Mouse (Mus musculus) limb, embryonic 13.5 days (tissue): ENCODE results near the gene Add2. TPM values are rescaled to one million over a fixed set of nuclear protein-coding genes. Genes with fewer than 3 reads are reported as not detected.

ENCODE experiments used
- ATAC-seq: fragments of 200-750 bp; cut with Nextera tagmentation; 2 replicates; pipeline ENCODE4 v1.8.0; 2017; ENCODE audit warnings: low read depth, moderate number of reproducible peaks, moderate TSS enrichment; ENCODE audit not compliant: low FRiP score
- H3K27ac ChIP-seq: fragments of 300-500 bp; sonication (generic); 2 replicates; pipeline ENCODE4 v1.5.1; 2015; ENCODE audit warnings: inconsistent platforms, mild to moderate bottlenecking, moderate library complexity
- H3K27me3 ChIP-seq: fragments of 300-500 bp; sonication (generic); 2 replicates; pipeline ENCODE4 v1.6.1; 2015; ENCODE audit warnings: mild to moderate bottlenecking, inconsistent platforms
- H3K36me3 ChIP-seq: fragments of 300-500 bp; sonication (generic); 2 replicates; pipeline ENCODE4 v1.6.1; 2015; ENCODE audit warnings: inconsistent platforms, mild to moderate bottlenecking, moderate library complexity
- H3K4me1 ChIP-seq: fragments of 300-500 bp; sonication (generic); 2 replicates; pipeline ENCODE4 v1.6.1; 2015; ENCODE audit warnings: inconsistent platforms
- H3K4me2 ChIP-seq: fragments of 300-500 bp; sonication (generic); replicated peaks from 2 replicates; pipeline ENCODE4 v1.6.1; 2015; ENCODE audit warnings: inconsistent platforms, mild to moderate bottlenecking, moderate library complexity
- H3K4me3 ChIP-seq: fragments of 300-500 bp; sonication (generic); 2 replicates; pipeline ENCODE4 v1.5.1; 2015; ENCODE audit warnings: moderate library complexity, mild to moderate bottlenecking, inconsistent platforms
- H3K9ac ChIP-seq: fragments of 300-500 bp; sonication (generic); 2 replicates; pipeline ENCODE4 v1.6.1; 2015; ENCODE audit warnings: mild to moderate bottlenecking, inconsistent platforms
- H3K9me3 ChIP-seq: fragments of 300-500 bp; sonication (generic); 2 replicates; pipeline ENCODE4 v1.6.1; 2016; ENCODE audit warnings: inconsistent platforms
- WGBS: fragments of 180-500 bp; shearing (Covaris S2); methylation state at CpG from one replicate; pipeline ENCODE4 v1.1.7; 2015; 5-methylcytosine and 5-hydroxymethylcytosine counted together
- polyA plus RNA-seq: library from polyadenylated mRNA; unstranded; fragments of >200 nt; fragmentation: Nextera tagmentation; extraction: Ambion mirVana; gene quantifications from 2 replicates; pipeline ENCODE4 v1.2.1, GENCODE M21; 2015

Gene Add2
- polyA plus RNA-seq, 1 experiment from 2014 or later, result 4.1 TPM

DNA sequence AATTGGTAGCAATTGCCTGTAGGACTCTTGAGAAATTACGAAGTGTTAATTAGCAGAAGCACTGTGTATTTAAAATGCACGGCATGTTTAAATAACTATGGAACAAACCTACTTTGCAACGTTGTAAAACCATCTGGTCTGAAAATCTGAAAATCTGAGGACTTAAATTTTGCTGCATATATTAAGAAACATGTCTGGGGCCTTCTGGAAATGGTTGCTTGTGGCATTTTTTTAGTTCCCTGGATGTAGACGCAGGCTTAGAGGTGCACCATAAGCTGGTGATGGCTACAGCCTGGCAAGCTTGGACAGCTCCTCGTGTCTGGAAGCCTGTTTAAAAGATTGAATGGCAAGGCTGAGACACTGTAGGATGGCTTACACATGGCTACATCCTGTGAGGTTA lies 40.5 kb downstream of the Add2 start:
- Histone ChIP-seq H3K9ac (no peak overlapping the region), H3K9me3 (no peaks in the 10 kb centered on the region), H3K4me2 (no peak overlapping the region), H3K27ac (no peak overlapping the region), H3K27me3 (no peaks in the 10 kb centered on the region), H3K4me3 (no peak overlapping the region), H3K4me1 (no peaks in the 10 kb centered on the region), H3K36me3 (no peaks in the 10 kb centered on the region)
- WGBS, result 59% methylated on average over 5 of the region's 5 CpGs
- no peak for ATAC-seq

DNA sequence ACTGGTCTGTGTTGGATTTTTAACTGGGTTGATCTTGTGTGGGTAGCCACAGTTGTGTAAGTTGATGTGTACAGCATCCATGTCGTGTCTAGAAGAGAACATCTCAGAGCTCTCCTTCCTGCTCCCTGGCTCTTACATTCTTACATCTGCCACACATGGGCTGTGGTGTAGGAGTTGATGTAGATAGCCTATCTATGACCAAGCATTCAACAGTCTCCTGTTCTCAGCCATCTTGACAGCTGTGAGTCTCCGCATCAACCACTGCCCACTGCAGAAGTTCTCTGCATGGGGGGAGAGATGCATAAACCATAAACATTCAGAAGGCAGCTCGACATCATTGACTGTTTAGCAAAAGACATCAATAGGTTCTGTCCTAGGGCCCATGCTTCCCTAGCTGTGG lies 41.4 kb downstream of the Add2 start:
- Histone ChIP-seq H3K9ac (no peak overlapping the region), H3K4me1 (no peaks in the 10 kb centered on the region), H3K27ac (no peak overlapping the region), H3K27me3 (no peaks in the 10 kb centered on the region), H3K36me3 (no peaks in the 10 kb centered on the region), H3K4me2 (no peak overlapping the region), H3K4me3 (no peak overlapping the region), H3K9me3 (no peaks in the 10 kb centered on the region)
- WGBS, result 86% methylated on average over 3 of the region's 3 CpGs
- no peak for ATAC-seq

DNA sequence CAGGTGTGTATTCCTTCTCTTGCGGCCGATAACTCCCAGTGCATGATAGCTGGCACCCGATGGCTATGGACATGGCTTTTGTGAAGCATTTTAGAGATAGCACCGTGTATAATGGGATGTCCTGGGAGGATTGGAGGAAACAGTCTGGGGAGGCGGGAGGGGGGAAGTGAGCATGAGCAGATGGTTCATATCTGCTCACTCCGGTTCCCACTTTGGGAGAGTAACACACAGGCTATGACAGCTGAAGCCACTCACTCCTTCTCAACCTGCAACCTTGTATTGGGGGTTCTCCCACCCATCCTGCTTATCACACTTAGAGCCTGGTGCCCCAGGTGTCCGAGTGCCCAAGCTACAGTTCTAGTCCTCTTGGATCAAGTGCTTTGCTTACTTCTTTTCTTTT lies 41.8 kb downstream of the Add2 start:
- H3K27me3 ChIP-seq, result no peaks in the 10 kb centered on the region
- no peaks in the 10 kb centered on the region for H3K4me1 ChIP-seq
- H3K4me2 ChIP-seq, result no peak overlapping the region
- H3K9me3 ChIP-seq, result no peaks in the 10 kb centered on the region
- no peak overlapping the region for H3K4me3 ChIP-seq
- no peak for ATAC-seq
- no peak overlapping the region for H3K9ac ChIP-seq
- 85% methylated on average over 7 of the region's 7 CpGs for WGBS
- no peak overlapping the region for H3K27ac ChIP-seq
- H3K36me3 ChIP-seq, result no peaks in the 10 kb centered on the region

DNA sequence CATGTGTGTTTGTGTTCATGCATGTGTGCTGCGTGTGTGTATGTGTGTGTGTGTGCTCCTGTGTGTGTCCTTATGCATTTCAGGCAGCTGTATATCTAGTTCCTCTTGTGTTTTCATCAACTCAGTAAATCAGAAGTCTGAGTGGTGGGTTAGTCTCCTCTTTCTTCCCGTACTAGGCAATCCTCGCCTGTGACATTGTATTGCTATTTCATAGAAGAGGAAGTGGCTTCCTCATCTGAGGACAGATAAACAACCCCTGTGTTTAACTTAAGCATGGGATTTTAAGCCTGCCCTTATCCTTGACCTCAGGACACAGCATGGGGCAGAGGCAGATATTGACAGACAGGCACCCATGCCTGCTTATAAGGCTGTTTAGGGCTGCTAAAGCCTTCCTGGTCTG lies 45.4 kb downstream of the Add2 start:
- H3K9me3 ChIP-seq, result no peaks in the 10 kb centered on the region
- no peak overlapping the region for H3K4me2 ChIP-seq
- 83% methylated on average over 3 of the region's 3 CpGs for WGBS
- H3K27ac ChIP-seq, result no peak overlapping the region
- no peaks in the 10 kb centered on the region for H3K4me1 ChIP-seq
- no peak overlapping the region for H3K4me3 ChIP-seq
- H3K36me3 ChIP-seq, result no peaks in the 10 kb centered on the region
- ATAC-seq, result no peak
- H3K9ac ChIP-seq, result no peak overlapping the region
- no peaks in the 10 kb centered on the region for H3K27me3 ChIP-seq

DNA sequence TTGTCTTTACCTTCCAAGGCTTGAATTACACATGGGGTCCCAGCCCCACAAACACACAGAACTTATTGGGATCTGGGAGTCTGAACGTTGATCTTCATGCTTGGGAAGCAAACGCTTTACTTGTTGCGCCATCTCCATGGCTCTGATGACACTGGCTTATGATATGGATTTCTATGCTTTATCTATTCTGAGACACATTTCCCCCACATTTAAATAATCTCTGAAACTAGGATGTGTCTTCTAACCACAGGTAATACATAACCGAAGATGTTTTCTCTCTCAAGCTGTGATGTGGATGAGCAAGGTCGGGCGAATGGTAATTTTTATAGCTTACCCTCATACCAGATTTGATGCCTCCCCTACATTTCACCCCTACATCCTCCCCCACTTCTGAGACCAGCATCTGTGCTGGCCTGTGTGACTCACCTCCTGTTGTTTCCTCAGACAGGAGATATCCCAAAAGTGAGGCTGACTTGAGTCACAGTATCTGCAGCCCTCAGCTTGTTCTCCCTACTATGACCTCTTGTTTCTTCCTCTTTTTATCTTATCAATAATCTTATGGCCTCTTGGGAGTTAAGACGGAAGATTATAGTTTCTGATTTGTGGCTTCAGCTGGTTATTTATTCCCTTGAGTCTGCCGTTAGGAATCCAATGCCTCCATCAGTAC lies 46.2 kb downstream of the Add2 start:
- no peak for ATAC-seq
- Histone ChIP-seq H3K36me3 (no peaks in the 10 kb centered on the region), H3K4me1 (no peaks in the 10 kb centered on the region), H3K9me3 (no peaks in the 10 kb centered on the region), H3K4me2 (no peak overlapping the region), H3K9ac (no peak overlapping the region), H3K27me3 (no peaks in the 10 kb centered on the region), H3K4me3 (no peak overlapping the region), H3K27ac (no peak overlapping the region)
- WGBS, result 83% methylated on average over 8 of the region's 8 CpGs

DNA sequence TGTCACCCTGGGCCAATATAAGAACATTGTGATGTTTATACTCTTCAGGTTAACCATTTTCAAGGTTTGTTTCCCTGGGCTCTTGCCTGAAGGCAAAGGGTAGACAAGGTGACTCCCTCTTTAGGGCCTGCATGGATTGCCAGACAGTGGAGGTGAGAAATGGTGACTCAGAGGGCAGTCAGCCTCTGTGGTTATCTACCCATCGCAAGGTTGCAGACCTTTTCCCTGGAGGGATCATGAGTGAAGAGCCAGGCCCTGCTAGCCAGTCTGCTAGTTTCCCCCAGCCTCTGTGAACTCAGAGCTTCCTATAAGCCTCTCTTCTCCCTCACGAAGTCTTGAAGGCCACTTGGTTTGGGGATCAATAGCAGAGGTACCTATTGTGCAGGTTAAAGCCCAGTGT lies 48.0 kb downstream of the Add2 start:
- Histone ChIP-seq H3K36me3 (no peaks in the 10 kb centered on the region), H3K9me3 (no peaks in the 10 kb centered on the region), H3K4me1 (no peaks in the 10 kb centered on the region), H3K27me3 (no peaks in the 10 kb centered on the region), H3K9ac (no peak overlapping the region), H3K4me2 (no peak overlapping the region), H3K27ac (no peak overlapping the region), H3K4me3 (no peak overlapping the region)
- WGBS, result 89% methylated on average over 2 of the region's 2 CpGs
- ATAC-seq, result no peak

DNA sequence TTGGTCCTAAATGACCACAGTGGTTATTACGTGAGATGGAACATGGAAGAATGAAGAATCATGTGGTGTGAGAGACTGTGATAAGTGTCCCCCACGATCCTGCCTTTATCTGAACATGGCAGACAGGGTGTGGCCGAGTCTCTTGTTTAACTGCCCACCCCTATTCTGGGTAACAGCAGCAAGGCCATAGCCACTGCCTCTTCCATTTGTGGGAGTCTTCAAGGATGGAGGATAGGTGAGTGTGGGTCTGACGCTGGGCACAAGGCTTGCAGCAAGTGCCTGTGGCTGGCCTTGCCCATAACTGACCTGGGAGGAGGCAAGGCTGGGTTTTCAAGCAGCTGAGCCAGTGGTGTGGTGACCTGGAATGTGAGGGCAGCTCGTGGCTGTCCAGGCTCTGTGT lies 49.4 kb downstream of the Add2 start:
- no peaks in the 10 kb centered on the region for H3K36me3 ChIP-seq
- WGBS, result 76% methylated on average over 5 of the region's 5 CpGs
- no peaks in the 10 kb centered on the region for H3K9me3 ChIP-seq
- no peak for ATAC-seq
- H3K4me3 ChIP-seq, result no peak overlapping the region
- no peak overlapping the region for H3K9ac ChIP-seq
- H3K4me1 ChIP-seq, result no peaks in the 10 kb centered on the region
- H3K27ac ChIP-seq, result no peak overlapping the region
- no peaks in the 10 kb centered on the region for H3K27me3 ChIP-seq
- no peak overlapping the region for H3K4me2 ChIP-seq

DNA sequence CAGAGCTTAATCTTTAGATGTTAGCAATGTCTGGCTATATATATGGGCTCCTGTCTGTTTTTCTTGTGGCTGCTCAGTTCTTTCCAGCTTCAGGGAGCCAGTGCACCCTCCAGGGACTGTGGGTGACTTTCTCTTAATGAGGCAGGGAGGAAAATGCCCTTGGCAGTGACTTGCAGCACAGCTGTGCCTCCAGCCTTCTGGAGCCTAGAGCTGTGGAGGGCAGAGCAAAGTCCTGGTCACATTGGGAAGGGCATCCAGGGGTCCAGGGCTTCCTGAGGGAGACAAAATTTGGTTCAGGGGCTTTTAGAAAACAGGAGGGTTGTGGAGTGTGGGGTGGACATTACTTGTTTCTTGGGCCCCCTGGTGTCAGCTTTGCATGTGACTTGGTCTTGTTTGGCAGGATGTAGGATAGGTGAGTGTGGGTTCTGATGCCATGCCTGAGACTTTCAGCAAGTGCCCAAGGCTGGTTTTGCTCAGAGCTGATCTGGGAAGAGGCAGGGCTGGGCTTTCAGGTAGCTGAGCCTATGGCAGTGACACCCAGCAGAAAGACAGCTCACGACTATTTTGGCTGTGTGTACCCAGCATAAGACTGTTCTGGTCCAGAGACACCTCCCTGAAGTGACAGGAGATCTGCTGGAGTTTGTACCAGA lies 50.0 kb downstream of the Add2 start:
- H3K4me1 ChIP-seq, result no peaks in the 10 kb centered on the region
- 69% methylated on average over 1 of the region's 1 CpGs for WGBS

DNA sequence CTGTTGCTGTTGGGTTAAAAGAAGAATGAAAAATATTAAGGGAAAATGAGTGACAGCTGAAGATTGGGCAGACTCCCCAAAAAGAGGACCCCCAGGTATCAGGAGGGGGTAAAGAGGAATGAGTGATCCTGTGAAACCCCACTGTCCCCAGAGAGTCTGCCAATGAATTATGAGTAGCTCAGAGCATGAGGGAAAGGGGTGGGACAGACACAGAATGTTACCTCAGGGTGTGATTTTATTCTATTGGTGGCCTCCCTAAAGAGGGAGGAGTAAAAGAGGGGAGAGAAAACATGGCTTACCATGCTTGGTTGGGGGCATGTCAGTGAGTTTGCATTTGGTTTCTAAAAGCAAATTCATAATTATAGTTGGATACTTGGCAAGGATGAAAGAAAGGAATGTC lies 50.8 kb downstream of the Add2 start:
- no peak overlapping the region for H3K4me2 ChIP-seq
- no peaks in the 10 kb centered on the region for H3K36me3 ChIP-seq
- H3K9ac ChIP-seq, result no peak overlapping the region
- H3K4me1 ChIP-seq, result no peaks in the 10 kb centered on the region
- no peaks in the 10 kb centered on the region for H3K9me3 ChIP-seq
- no peaks in the 10 kb centered on the region for H3K27me3 ChIP-seq
- no peak overlapping the region for H3K27ac ChIP-seq
- no peak overlapping the region for H3K4me3 ChIP-seq
- ATAC-seq, result no peak

More for the DNA sequence above, 50.0 kb downstream of the Add2 start:
- Histone ChIP-seq H3K4me3 (no peak overlapping the region), H3K36me3 (no peaks in the 10 kb centered on the region), H3K27me3 (no peaks in the 10 kb centered on the region), H3K27ac (no peak overlapping the region), H3K9ac (no peak overlapping the region), H3K4me2 (no peak overlapping the region), H3K9me3 (no peaks in the 10 kb centered on the region)
- no peak for ATAC-seq

DNA sequence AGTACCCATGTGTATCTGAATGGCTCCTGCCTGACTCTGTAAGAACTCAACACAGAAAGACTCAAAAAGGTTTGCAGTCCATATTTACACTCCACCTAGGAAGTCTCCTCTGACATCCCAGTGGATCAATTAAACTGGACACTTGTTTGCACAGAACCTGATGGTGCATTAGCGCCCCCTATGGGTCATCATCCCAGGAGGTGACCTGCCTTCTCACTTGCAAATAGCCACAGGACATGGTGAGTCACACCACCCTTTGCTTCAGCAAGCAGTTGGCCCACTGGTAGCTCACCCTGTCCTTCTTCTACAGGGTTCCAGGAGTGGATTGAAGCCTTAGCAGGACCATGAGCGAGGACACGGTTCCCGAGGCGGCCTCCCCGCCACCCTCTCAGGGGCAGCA lies 57.0 kb downstream of the Add2 start:
- no peaks in the 10 kb centered on the region for H3K4me1 ChIP-seq
- WGBS, result 63% methylated on average over 6 of the region's 6 CpGs
- no peak for ATAC-seq

DNA sequence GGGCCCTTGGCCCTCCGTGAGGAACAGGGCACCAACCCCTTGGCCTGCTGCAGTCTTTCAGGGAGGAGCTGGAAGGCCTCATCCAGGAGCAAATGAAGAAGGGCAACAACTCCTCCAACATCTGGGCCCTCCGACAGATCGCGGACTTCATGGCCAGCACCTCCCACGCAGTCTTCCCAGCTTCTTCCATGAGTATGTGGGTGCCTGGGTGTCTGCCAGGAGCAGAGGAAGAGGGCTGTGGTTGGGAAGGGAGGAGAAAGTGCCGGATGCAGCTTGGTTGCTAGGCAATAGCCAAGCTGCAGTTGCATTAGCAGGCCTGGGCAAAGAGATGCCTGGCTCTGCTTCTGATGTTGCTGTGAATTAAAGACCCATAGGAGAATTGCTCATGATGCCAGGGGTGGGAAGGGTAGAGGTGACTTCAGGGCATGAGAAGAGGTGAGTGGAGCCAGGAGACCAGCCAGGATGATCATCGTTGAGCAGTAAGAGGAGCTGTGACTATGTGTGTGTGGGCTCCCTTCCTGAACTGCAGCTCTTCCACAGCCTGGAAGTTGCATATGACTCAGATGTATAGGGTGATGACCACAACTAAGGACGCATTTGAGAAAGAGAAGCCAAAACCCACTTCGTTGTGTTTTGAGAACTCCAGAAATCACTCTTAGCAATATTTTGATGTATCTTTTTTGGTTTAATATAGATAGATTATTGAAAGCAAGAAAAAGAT lies 58.5 kb downstream of the Add2 start:
- no peak for ATAC-seq
- no peaks in the 10 kb centered on the region for H3K27me3 ChIP-seq
- H3K4me1 ChIP-seq, result no peaks in the 10 kb centered on the region
- no peak overlapping the region for H3K4me2 ChIP-seq
- no peaks in the 10 kb centered on the region for H3K36me3 ChIP-seq
- H3K27ac ChIP-seq, result no peak overlapping the region
- no peak overlapping the region for H3K9ac ChIP-seq
- WGBS, result 64% methylated on average over 9 of the region's 9 CpGs
- H3K9me3 ChIP-seq, result no peaks in the 10 kb centered on the region
- H3K4me3 ChIP-seq, result no peak overlapping the region

More for the DNA sequence above, 57.0 kb downstream of the Add2 start:
- Histone ChIP-seq H3K27ac (no peak overlapping the region), H3K4me3 (no peak overlapping the region), H3K36me3 (no peaks in the 10 kb centered on the region), H3K27me3 (no peaks in the 10 kb centered on the region), H3K9ac (no peak overlapping the region), H3K4me2 (no peak overlapping the region), H3K9me3 (no peaks in the 10 kb centered on the region)

DNA sequence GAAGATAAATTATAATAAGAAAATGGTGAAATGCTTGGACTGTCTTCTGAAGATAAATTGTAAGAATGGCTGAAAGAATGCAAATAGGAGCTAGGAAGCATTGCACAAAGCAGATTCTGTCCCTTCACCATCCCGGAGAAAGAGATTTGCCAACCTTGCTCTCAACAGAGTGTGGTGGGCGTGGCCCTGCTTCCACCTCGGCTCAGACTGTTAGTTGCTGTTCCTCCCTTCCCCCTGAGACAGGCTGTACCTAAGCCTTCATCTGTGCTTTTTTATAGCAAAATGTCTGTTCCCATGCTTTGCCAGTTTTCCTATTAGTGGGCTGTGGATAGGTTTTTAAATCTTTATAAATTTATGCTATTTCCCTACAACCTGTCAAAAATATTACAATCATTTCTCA lies 59.3 kb downstream of the Add2 start:
- no peaks in the 10 kb centered on the region for H3K9me3 ChIP-seq
- WGBS, result 44% methylated on average over 3 of the region's 3 CpGs
- H3K9ac ChIP-seq, result no peak overlapping the region
- H3K27me3 ChIP-seq, result no peaks in the 10 kb centered on the region
- H3K4me2 ChIP-seq, result no peak overlapping the region
- ATAC-seq, result no peak
- no peaks in the 10 kb centered on the region for H3K36me3 ChIP-seq
- H3K4me1 ChIP-seq, result no peaks in the 10 kb centered on the region
- H3K27ac ChIP-seq, result no peak overlapping the region
- H3K4me3 ChIP-seq, result no peak overlapping the region
